Mouse (Mus musculus): ENCODE data around the gene Sept9.
A peak's percentile ranks its signal among the peaks of the same experiment; 100 is the strongest.

Sept9 gene

GRCm38 (mm10) chr11:117387241-117387640 is 187.8 kb downstream of the Sept9 start:
- DNase-seq: no peak

GRCm38 (mm10) chr11:117390001-117390402 is 190.5 kb downstream of the Sept9 start:
- peak; percentile 59 for DNase-seq

GRCm38 (mm10) chr11:117390774-117391534 is 191.5 kb downstream of the Sept9 start:
- no peak for DNase-seq

GRCm38 (mm10) chr11:117392251-117392650 is 192.8 kb downstream of the Sept9 start:
- DNase-seq: peak; percentile 55

GRCm38 (mm10) chr11:117393715-117394114 is 194.3 kb downstream of the Sept9 start:
- no peak for DNase-seq

GRCm38 (mm10) chr11:117394230-117395137 is 195.0 kb downstream of the Sept9 start:
- no peak for DNase-seq

GRCm38 (mm10) chr11:117395228-117395627 is 195.8 kb downstream of the Sept9 start:
- no peak for DNase-seq

GRCm38 (mm10) chr11:117396929-117397328 is 197.5 kb downstream of the Sept9 start:
- DNase-seq: no peak

GRCm38 (mm10) chr11:117397755-117398154 is 198.3 kb downstream of the Sept9 start:
- peak; percentile 56 for DNase-seq

- no peak for DNase-seq
Measured at GRCm38 (mm10) chr11:117398191-117398590, 198.7 kb downstream of the Sept9 start.

- no peak for DNase-seq
Measured at GRCm38 (mm10) chr11:117401583-117402367, 202.3 kb downstream of the Sept9 start.

GRCm38 (mm10) chr11:117402550-117402949 is 203.1 kb downstream of the Sept9 start:
- no peak for DNase-seq

- no peak for DNase-seq
Measured at GRCm38 (mm10) chr11:117403073-117403472, 203.6 kb downstream of the Sept9 start.

- DNase-seq: no peak
Measured at GRCm38 (mm10) chr11:117403781-117404180, 204.3 kb downstream of the Sept9 start.

- DNase-seq: no peak
Measured at GRCm38 (mm10) chr11:117406711-117407110, 207.2 kb downstream of the Sept9 start.

- DNase-seq: no peak
Measured at GRCm38 (mm10) chr11:117407196-117407595, 207.7 kb downstream of the Sept9 start.

GRCm38 (mm10) chr11:117407651-117408441 is 208.4 kb downstream of the Sept9 start:
- no peak for DNase-seq

- DNase-seq: no peak
Measured at GRCm38 (mm10) chr11:117408442-117409031, 209.1 kb downstream of the Sept9 start.

GRCm38 (mm10) chr11:117409331-117409730 is 209.9 kb downstream of the Sept9 start:
- no peak for DNase-seq

GRCm38 (mm10) chr11:117410059-117410458 is 210.6 kb downstream of the Sept9 start:
- DNase-seq: no peak

GRCm38 (mm10) chr11:117411663-117412062 is 212.2 kb downstream of the Sept9 start:
- no peak for DNase-seq

All from thymus, postnatal 14 days (tissue).